Mouse (Mus musculus) forebrain, postnatal 0 days (tissue): ENCODE measurements around the gene Slx4ip. TPM values are rescaled to one million over a fixed set of nuclear protein-coding genes. Genes with fewer than 3 reads are reported as not detected.
A peak's percentile ranks its signal among the peaks of the same experiment; 100 is the strongest.

Experiments
- ATAC-seq: fragments of 200-750 bp; cut with Nextera tagmentation; 2 replicates; pipeline ENCODE4 v1.8.0; 2017; ENCODE audit warnings: mild to moderate bottlenecking, moderate library complexity
- DNase-seq: peaks from one replicate; pipeline ENCODE4 v3.0.0-alpha.2; 2015
- H3K27ac ChIP-seq: fragments of 300-500 bp; sonication (generic); 2 replicates; pipeline ENCODE4 v1.5.1; 2014; ENCODE audit warnings: low read depth, mild to moderate bottlenecking, antibody characterized with exemption, low read length, moderate library complexity, mixed read lengths
- H3K27me3 ChIP-seq: fragments of 300-500 bp; sonication (generic); 2 replicates; pipeline ENCODE4 v1.6.1; 2014; ENCODE audit warnings: mild to moderate bottlenecking, low read length, mixed read lengths; ENCODE audit not compliant: insufficient read depth
- H3K36me3 ChIP-seq: fragments of 300-500 bp; sonication (generic); 2 replicates; pipeline ENCODE4 v1.6.1; 2014; ENCODE audit warnings: mild to moderate bottlenecking, moderate library complexity; ENCODE audit not compliant: insufficient read depth
- H3K4me1 ChIP-seq: fragments of 300-500 bp; sonication (generic); 2 replicates; pipeline ENCODE4 v1.6.1; 2014; ENCODE audit warnings: antibody characterized with exemption; ENCODE audit not compliant: insufficient read depth
- H3K4me2 ChIP-seq: fragments of 300-500 bp; sonication (generic); 2 replicates; pipeline ENCODE4 v1.6.1; 2014; ENCODE audit warnings: low read depth, mild to moderate bottlenecking, moderate library complexity
- H3K4me3 ChIP-seq: fragments of 300-500 bp; sonication (generic); 2 replicates; pipeline ENCODE4 v1.5.1; 2014; ENCODE audit warnings: low read depth, low read length, mixed read lengths
- H3K9ac ChIP-seq: fragments of 300-500 bp; sonication (generic); 2 replicates; pipeline ENCODE4 v1.6.1; 2014; ENCODE audit warnings: mild to moderate bottlenecking
- H3K9me3 ChIP-seq: fragments of 300-500 bp; sonication (generic); 2 replicates; pipeline ENCODE4 v1.6.1; 2016; ENCODE audit warnings: low read length
- CTCF ChIP-seq: sonication (generic); IDR thresholded peaks from 2 replicates; pipeline ENCODE4 v1.5.1; 2016; ENCODE audit warnings: antibody characterized with exemption, control low read depth, low read depth
- WGBS: fragments of 180-500 bp; shearing (Covaris S2); extraction: QIAGEN DNeasy Blood & Tissue Kit; methylation state at CpG from one replicate; pipeline ENCODE4 v1.1.7; 2014; 5-methylcytosine and 5-hydroxymethylcytosine counted together
- polyA plus RNA-seq: library from polyadenylated mRNA; unstranded; fragments of >200 nt; fragmentation: Nextera tagmentation; extraction: Ambion mirVana; gene quantifications from 2 replicates; pipeline ENCODE4 v1.2.1, GENCODE M21; 2015
- total RNA-seq: library from RNA; depleted of rRNA; stranded (reverse); fragments of >200 nt; gene quantifications from 2 replicates; pipeline ENCODE4 v1.2.3, GENCODE M21; 2014

The Slx4ip gene
- total and polyA plus RNA-seq, 2 experiments from 2014 or later = 8.1 to 13.6 TPM

DNA sequence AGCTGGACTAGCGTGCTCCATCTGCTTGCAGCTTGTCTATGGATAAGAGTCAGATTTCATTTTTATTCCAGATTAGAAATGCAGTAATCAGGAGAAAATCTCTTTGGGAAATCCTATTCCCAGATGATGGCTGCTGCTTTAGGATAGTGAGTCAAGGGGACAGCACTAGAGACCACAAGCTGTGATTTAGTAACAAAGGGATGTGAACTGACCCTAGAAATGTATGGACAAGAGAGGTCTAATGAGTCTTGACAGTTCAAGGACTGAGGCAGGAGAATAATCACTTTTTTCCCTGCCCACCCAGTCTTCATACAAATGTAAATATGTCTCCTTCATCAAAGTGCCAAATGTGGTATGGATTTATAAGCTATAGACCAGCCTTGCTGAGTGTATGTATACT, 172.8 kb downstream of the Slx4ip start:
- Histone ChIP-seq H3K27ac (no peak overlapping the region), H3K9me3 (no peaks in the 10 kb centered on the region), H3K27me3 (no peaks in the 10 kb centered on the region), H3K9ac (no peak overlapping the region), H3K36me3 (no peaks in the 10 kb centered on the region), H3K4me2 (no peak overlapping the region), H3K4me3 (no peak overlapping the region), H3K4me1 (no peaks in the 10 kb centered on the region)
- no peak for DNase-seq
- no peak for TF ChIP-seq CTCF
- WGBS = 78% methylated on average over 1 of the region's 1 CpGs
- ATAC-seq = no peak

- Histone ChIP-seq H3K4me3 (no peak overlapping the region), H3K27me3 (no peaks in the 10 kb centered on the region), H3K4me1 (no peaks in the 10 kb centered on the region), H3K27ac (no peak overlapping the region), H3K9me3 (no peaks in the 10 kb centered on the region), H3K4me2 (no peak overlapping the region), H3K9ac (no peak overlapping the region), H3K36me3 (no peaks in the 10 kb centered on the region)
- 59% methylated on average over 3 of the region's 3 CpGs for WGBS
- TF ChIP-seq CTCF = no peak
- DNase-seq (no peak), ATAC-seq (no peak)
Observed at GRCm38 (mm10) chr2:137064513-137064912, 173.5 kb downstream of the Slx4ip start.

DNA sequence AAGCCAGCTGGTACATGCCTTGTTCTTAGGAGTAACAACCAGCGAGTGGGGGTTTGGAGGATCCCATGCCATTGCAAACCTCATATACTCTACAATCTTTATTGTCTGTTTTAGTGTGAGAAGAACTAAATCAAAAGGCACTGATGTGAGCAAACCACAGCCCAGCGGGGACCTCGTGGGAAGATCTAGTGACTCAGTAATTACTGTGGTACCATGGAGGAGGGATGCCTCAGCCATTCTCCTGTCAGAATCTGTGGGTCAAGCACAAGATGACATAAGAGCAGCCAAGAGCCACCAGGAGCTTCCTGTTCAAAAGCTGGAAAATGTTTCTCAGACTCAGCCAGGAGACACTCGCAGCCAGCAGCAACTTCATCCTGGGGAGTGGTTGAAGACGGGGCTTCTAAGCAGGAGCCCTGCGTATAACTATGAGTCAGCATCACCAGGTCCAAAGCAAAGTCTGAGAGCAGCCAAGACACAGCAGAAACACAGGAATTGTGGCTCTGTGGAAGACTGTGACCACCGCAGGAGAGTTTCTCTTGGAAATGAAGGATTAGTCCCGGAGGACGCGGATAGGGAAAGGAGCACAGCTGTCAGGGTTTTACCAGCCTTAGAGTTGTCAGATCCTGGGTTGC, 176.6 kb downstream of the Slx4ip start:
- H3K27ac ChIP-seq = no peak overlapping the region
- no peak for TF ChIP-seq CTCF
- H3K9me3 ChIP-seq = no peaks in the 10 kb centered on the region
- no peaks in the 10 kb centered on the region for H3K36me3 ChIP-seq
- no peaks in the 10 kb centered on the region for H3K27me3 ChIP-seq
- H3K9ac ChIP-seq = no peak overlapping the region
- DNase-seq (no peak), ATAC-seq (no peak)
- 76% methylated on average over 10 of the region's 10 CpGs for WGBS
- no peaks in the 10 kb centered on the region for H3K4me1 ChIP-seq
- no peak overlapping the region for H3K4me2 ChIP-seq
- no peak overlapping the region for H3K4me3 ChIP-seq

DNA sequence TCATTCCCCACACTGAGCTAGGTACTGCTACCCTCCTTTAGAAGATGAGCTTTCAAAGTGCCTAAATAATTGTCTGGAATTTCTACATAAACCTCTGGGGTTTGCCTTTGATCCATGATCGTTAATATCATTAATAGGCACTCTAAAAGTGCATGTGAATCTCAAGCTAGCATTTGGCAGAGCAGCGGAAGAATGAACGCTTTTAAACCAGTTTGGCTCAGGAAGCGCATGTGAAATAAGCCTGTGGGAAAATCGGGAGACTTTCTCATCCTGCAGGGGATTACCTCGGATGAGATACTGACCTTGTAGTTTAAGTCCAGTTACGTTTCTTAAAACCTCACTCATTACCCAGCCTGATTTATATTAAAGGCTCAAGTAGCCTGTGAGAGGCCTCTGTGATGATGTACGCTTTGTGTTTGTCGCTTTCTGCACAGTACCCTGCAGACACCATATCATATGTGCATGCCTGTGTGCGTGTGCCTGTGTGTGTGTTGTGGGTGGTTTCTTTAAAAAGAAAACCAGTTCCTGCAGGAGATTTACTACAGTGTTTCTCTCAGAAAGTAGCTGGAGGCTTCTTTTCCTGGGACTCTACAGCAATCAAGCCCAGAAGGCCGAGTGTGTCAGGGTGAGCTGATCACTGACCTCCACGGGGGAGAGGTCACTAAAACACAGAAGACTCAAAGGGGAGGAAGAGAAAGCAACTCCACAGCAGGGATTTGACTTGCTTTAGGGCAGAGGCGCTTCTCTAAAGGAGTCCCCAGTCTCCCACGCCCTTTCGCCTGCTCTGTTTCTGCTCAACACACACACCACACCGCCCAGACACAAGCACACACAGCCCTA, 182.7 kb downstream of the Slx4ip start:
- ATAC-seq (no peak), DNase-seq (peak; percentile 31)
- H3K9ac ChIP-seq = no peak overlapping the region

GRCm38 (mm10) chr2:137074313-137074620, 183.2 kb downstream of the Slx4ip start:
- Histone ChIP-seq H3K9me3 (no peaks in the 10 kb centered on the region), H3K4me3 (no peak overlapping the region), H3K4me1 (no peaks in the 10 kb centered on the region), H3K9ac (no peak overlapping the region), H3K4me2 (no peak overlapping the region), H3K36me3 (no peaks in the 10 kb centered on the region), H3K27ac (no peak overlapping the region), H3K27me3 (no peaks in the 10 kb centered on the region)
- ATAC-seq = no peak
- no peak for DNase-seq
- WGBS = 34% methylated on average over 2 of the region's 2 CpGs
- no peak for TF ChIP-seq CTCF

More for the DNA sequence above, 182.7 kb downstream of the Slx4ip start:
- no peak overlapping the region for H3K27ac ChIP-seq
- no peaks in the 10 kb centered on the region for H3K36me3 ChIP-seq
- H3K4me1 ChIP-seq = no peaks in the 10 kb centered on the region
- no peak overlapping the region for H3K4me3 ChIP-seq
- no peaks in the 10 kb centered on the region for H3K27me3 ChIP-seq
- no peak for TF ChIP-seq CTCF
- 28% methylated on average over 16 of the region's 16 CpGs for WGBS
- H3K9me3 ChIP-seq = no peaks in the 10 kb centered on the region
- no peak overlapping the region for H3K4me2 ChIP-seq

DNA sequence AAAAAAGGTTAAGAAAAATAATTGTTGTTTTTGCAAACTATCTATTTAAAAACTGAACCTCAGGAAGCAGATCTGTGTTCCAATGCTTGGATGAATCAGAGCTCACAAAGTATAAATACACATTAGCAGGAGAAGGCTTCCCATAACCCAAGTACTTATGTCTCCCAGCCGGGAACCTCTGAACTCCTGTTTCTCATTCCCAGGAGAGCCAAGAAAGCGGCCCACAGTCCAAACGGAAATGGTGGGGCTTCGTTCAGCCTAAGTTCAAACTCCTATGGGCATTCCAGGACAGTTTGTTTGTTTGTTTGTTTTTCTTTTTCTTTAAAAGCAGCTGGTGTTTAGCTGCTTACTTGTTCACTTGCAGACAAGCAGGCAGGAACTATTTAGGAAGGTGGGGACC, 187.8 kb downstream of the Slx4ip start:
- Histone ChIP-seq H3K9ac (no peak overlapping the region), H3K9me3 (no peaks in the 10 kb centered on the region), H3K27me3 (no peaks in the 10 kb centered on the region), H3K36me3 (peaks cover 3% of the 10 kb centered on the region; the same call in 1 of the 2 replicates), H3K4me1 (no peaks in the 10 kb centered on the region), H3K4me2 (no peak overlapping the region), H3K4me3 (no peak overlapping the region), H3K27ac (no peak overlapping the region)
- TF ChIP-seq CTCF = no peak
- ATAC-seq = no peak
- 75% methylated on average over 4 of the region's 4 CpGs for whole genome bisulfite sequencing
- DNase-seq = no peak

GRCm38 (mm10) chr2:137079721-137080320, 188.8 kb downstream of the Slx4ip start:
- WGBS = 23% methylated on average over 10 of the region's 10 CpGs
- no peak overlapping the region for H3K27ac ChIP-seq
- H3K27me3 ChIP-seq = no peaks in the 10 kb centered on the region
- H3K4me1 ChIP-seq = no peaks in the 10 kb centered on the region
- H3K4me2 ChIP-seq = no peak overlapping the region
- H3K36me3 ChIP-seq = peaks cover 4% of the 10 kb centered on the region; the same call in 1 of the 2 replicates
- TF ChIP-seq CTCF = no peak
- no peak for DNase-seq
- no peak overlapping the region for H3K9ac ChIP-seq
- ATAC-seq = no peak
- no peak overlapping the region for H3K4me3 ChIP-seq
- H3K9me3 ChIP-seq = no peaks in the 10 kb centered on the region
